21 mouse cellular contexts compared by ENCODE assay signal in the genomic region with DNA sequence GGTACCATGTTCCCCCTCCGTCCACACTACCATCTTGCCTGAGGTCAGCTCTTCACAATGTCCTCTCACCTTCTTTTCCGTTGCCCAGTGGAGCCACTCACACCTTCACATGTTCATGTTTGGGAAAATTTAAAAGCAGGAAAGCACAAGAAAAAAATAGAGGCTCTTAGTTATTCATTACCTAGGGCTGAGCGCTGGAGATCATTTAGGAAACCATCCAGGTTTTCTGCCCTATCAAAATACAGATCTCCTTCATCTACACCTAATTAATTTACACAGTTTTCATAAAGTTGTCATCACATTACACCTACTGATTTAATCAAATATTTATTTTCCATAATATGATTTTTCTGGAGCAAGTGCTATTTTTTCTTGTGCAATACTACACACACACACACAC. TPM values are rescaled to one million over a fixed set of nuclear protein-coding genes. Genes with fewer than 3 reads are reported as not detected.
"Had no signal": no experiment of that assay in that cellular context is flagged by ENCODE, and none has a peak within 500 bp of the region (broad histone marks: within the 10 kb centered on the region; RNA-seq: fewer than 3 reads in every experiment).

Gene Wfdc16, minus strand, starts transcription at position 101 of the 400 bp plus-strand sequence.

- H3K36me3 ChIP-seq: liver, embryonic 15.5 days; lung, embryonic 15.5 days; midbrain, embryonic 13.5 days; midbrain, embryonic 15.5 days; neural tube, embryonic 12.5 days; stomach, embryonic 15.5 days had no signal

- H3K4me3 ChIP-seq: liver, embryonic 15.5 days; lung, embryonic 15.5 days; midbrain, embryonic 13.5 days; midbrain, embryonic 15.5 days; neural tube, embryonic 12.5 days; stomach, embryonic 15.5 days had no signal

- H3K4me1 ChIP-seq: liver, embryonic 15.5 days; lung, embryonic 15.5 days; midbrain, embryonic 13.5 days; midbrain, embryonic 15.5 days; neural tube, embryonic 12.5 days; stomach, embryonic 15.5 days had no signal

- DNase-seq: liver, postnatal 0 days; right cerebral cortex, postnatal 14 days; thymus, adult 2 months; thymus, postnatal 25 days; thymus, postnatal 4 days had no signal

- ATAC-seq: liver, postnatal 0 days; lung, postnatal 0 days; midbrain, embryonic 13.5 days; midbrain, embryonic 15.5 days had no signal

- H3K9me3 ChIP-seq: liver, embryonic 15.5 days; lung, embryonic 15.5 days; midbrain, embryonic 13.5 days; midbrain, embryonic 15.5 days; neural tube, embryonic 12.5 days; stomach, embryonic 15.5 days had no signal

- H3K27me3 ChIP-seq: liver, embryonic 15.5 days; lung, embryonic 15.5 days; midbrain, embryonic 13.5 days; midbrain, embryonic 15.5 days; neural tube, embryonic 12.5 days; stomach, embryonic 15.5 days had no signal

RNA-seq across cellular contexts. Expression of gene Wfdc16, which starts in this region (rescaled TPM):
- total RNA-seq: midbrain, postnatal 0 days; monocyte, adult 5-6 weeks; neutrophil, adult 5-6 weeks had no signal
- polyA plus RNA-seq: liver, embryonic 15.5 days; liver, postnatal 0 days; lung, embryonic 15.5 days; lung, postnatal 0 days; macrophage; midbrain, embryonic 11.5 days; midbrain, embryonic 13.5 days; midbrain, embryonic 15.5 days; midbrain, postnatal 0 days; neural tube, embryonic 12.5 days; neural tube, embryonic 14.5 days; spleen, adult 2 months; stomach, embryonic 15.5 days; stomach, postnatal 0 days; thymus, adult 2 months; urinary bladder, adult 2 months had no signal
